In genomic region chr10:126371881-126372280, GRCm38 (mm10) we compare ENCODE assay signal across 23 mouse cellular contexts.
DNase-seq lines count a peak whose midpoint lies in the region; ATAC-seq and TF ChIP-seq lines count a peak whose summit lies in the region.
"Had no signal": no experiment of that assay in that cellular context is flagged by ENCODE, and none has a peak within 500 bp of the region (broad histone marks: within the 10 kb centered on the region; RNA-seq: fewer than 3 reads in every experiment).

No protein-coding gene starts in this region.

- no peak for TF ChIP-seq POLR2A in testis, adult 2 months (IDR thresholded peaks at IDR 0.05; ENCODE audit: control insufficient read depth, low read depth, low read length)

- ATAC-seq in erythroblast, adult 5-6 weeks (replicated peaks; ENCODE audit: low FRiP score, poor library complexity, severe bottlenecking), result no peak
- ATAC-seq: forebrain, embryonic 14.5 days; forebrain, embryonic 16.5 days; Patski had no signal

- no peaks in the 10 kb centered on the region for H3K36me3 ChIP-seq in testis, adult 2 months (ENCODE audit: control insufficient read depth, insufficient read depth, low read length)
- no peaks in the 10 kb centered on the region for H3K36me3 ChIP-seq in ES-E14 (ENCODE audit: control insufficient read depth, insufficient read depth, low read length, poor library complexity, severe bottlenecking)
- H3K36me3 ChIP-seq: embryonic facial prominence, embryonic 10.5 days; embryonic facial prominence, embryonic 12.5 days; forebrain, embryonic 10.5 days; forebrain, embryonic 12.5 days had no signal

- no peak overlapping the region for H3K9ac ChIP-seq in ES-E14 (ENCODE audit: insufficient read depth, low read depth, low read length, poor library complexity, severe bottlenecking)
- H3K9ac ChIP-seq: embryonic facial prominence, embryonic 12.5 days; forebrain, embryonic 12.5 days had no signal

- in situ Hi-C loops in ES-E14 (cut with MboI; ENCODE audit: low sequenced_read_pairs in 2 of 2, unreplicated experiment in 2 of 2), result no loop called here

- H3K27ac ChIP-seq in testis, adult 2 months (ENCODE audit: control insufficient read depth, insufficient read depth, low read depth, low read length), result peak overlapping the region; percentile 57
- no peak overlapping the region for H3K27ac ChIP-seq in ES-E14 (ENCODE audit: insufficient read depth, low read depth, low read length, poor library complexity, severe bottlenecking)
- H3K27ac ChIP-seq: embryonic facial prominence, embryonic 10.5 days; embryonic facial prominence, embryonic 12.5 days; forebrain, embryonic 10.5 days; forebrain, embryonic 12.5 days had no signal

- peak overlapping the region; percentile 76 for H3K4me3 ChIP-seq in testis, adult 2 months (ENCODE audit: control insufficient read depth, low read depth, low read length)
- H3K4me3 ChIP-seq in ES-E14 (ENCODE audit: insufficient read depth in 1 of 2, low read depth in 1 of 2, low read length in 2 of 2, poor library complexity in 1 of 2, severe bottlenecking in 1 of 2), result no peak overlapping the region
- H3K4me3 ChIP-seq: embryonic facial prominence, embryonic 10.5 days; embryonic facial prominence, embryonic 12.5 days; erythroblast, embryonic 14.5 days; forebrain, embryonic 10.5 days; forebrain, embryonic 12.5 days had no signal

- H3K9me3 ChIP-seq in ES-E14 (ENCODE audit: control insufficient read depth, insufficient read depth, low read depth, low read length), result no peaks in the 10 kb centered on the region
- H3K9me3 ChIP-seq: embryonic facial prominence, embryonic 10.5 days; embryonic facial prominence, embryonic 12.5 days; forebrain, embryonic 10.5 days; forebrain, embryonic 12.5 days had no signal

- H3K27me3 ChIP-seq in testis, adult 2 months (ENCODE audit: control insufficient read depth, insufficient read depth, low read length), result no peaks in the 10 kb centered on the region
- H3K27me3 ChIP-seq: embryonic facial prominence, embryonic 12.5 days; forebrain, embryonic 12.5 days; Patski had no signal

- no peak for TF ChIP-seq CTCF in testis, adult 2 months (IDR thresholded peaks at IDR 0.05; ENCODE audit: control insufficient read depth, insufficient read depth, insufficient replicate concordance, low read depth, low read length)

- no peak for DNase-seq in testis, postnatal 10 days (ENCODE audit: low spot score)
- DNase-seq in ES-E14 (ENCODE audit: low read depth, low spot score) (peak; percentile 20), WW6 (ENCODE audit: low read depth, low spot score) (peak; percentile 13)
- DNase-seq in c-Kit-positive CD71-positive TER-119-positive erythroid progenitor cells, embryonic 14.5 days (ENCODE audit: low spot score), result no peak
- no peak for DNase-seq in Muller cell, postnatal 12 days (ENCODE audit: inconsistent ontology term)
- DNase-seq: adrenal gland, adult 2 months; adrenal gland, postnatal 10 days; adrenal gland, postnatal 25 days; cerebellum, adult 11-12 months; cerebellum, adult 2 months; cerebellum, adult 9-10 months; cerebellum, postnatal 10 days; cerebellum, postnatal 25 days had no signal

- peaks cover 4% of the 10 kb centered on the region for H3K4me1 ChIP-seq in testis, adult 2 months (ENCODE audit: control insufficient read depth, insufficient read depth, low read length)
- H3K4me1 ChIP-seq in ES-E14 (ENCODE audit: control insufficient read depth in 2 of 2, insufficient read depth in 2 of 2, low read length in 2 of 2, poor library complexity in 1 of 2), result 0 out of 4 replicates have a peak, but pooled peaks cover 0 to 1% of the 10 kb centered on the region in 2 experiments
- H3K4me1 ChIP-seq: embryonic facial prominence, embryonic 10.5 days; embryonic facial prominence, embryonic 12.5 days; forebrain, embryonic 10.5 days; forebrain, embryonic 12.5 days had no signal

TF ChIP-seq in ES-E14, 5 proteins besides CTCF, POLR2A, EP300 and RAD21:
- no peak for TF ChIP-seq HCFC1 (IDR thresholded peaks at IDR 0.05; ENCODE audit: borderline replicate concordance, insufficient read depth, low read length)
- no peak for TF ChIP-seq ZC3H11A (IDR thresholded peaks at IDR 0.05; ENCODE audit: borderline replicate concordance, low read depth, low read length)
- no peak for TF ChIP-seq ZNF384 (IDR thresholded peaks at IDR 0.05; ENCODE audit: low read depth, low read length)
- no peak for TF ChIP-seq CHD2 (IDR thresholded peaks at IDR 0.05; ENCODE audit: low read depth, low read length)
- no peak for TF ChIP-seq MAFK (IDR thresholded peaks at IDR 0.05; ENCODE audit: insufficient read depth, low read depth, low read length)

Comparison
In these comparisons a context has a peak if more than half of its experiments do, and no peak if none do; other contexts are left out.
1. DNase-seq: peak in ES-E14 (single experiment) and WW6 (single experiment); none in testis, postnatal 10 days (single experiment), c-Kit-positive CD71-positive TER-119-positive erythroid progenitor cells, embryonic 14.5 days (single experiment) and Muller cell, postnatal 12 days (single experiment).